Mouse (Mus musculus): ENCODE measurements around the gene Shroom3. TPM values are rescaled to one million over a fixed set of nuclear protein-coding genes. Genes with fewer than 3 reads are reported as not detected.

Gene Shroom3
- polyA plus RNA-seq, 1 experiment from 2014 or later = 2.1 TPM

DNA sequence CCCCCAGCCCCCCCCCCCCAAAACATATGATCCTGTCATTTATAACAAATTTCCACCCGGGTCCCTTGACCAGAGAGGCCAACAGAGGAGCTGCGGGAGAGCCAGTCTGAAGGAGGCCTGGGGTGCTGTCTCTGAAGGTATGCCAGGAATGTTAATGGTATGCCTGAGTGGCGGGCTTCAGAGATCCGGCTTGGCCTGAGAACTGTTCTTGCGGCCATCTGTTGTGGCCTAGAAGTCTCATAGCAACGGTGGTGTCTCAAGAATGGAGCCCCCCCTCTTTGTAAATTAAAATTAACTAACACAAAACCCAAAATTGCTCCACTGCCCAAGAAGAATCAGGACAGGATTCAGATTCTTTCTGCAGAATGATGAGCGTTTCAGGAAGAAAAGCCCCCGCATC lies 129.7 kb downstream of the Shroom3 start:
- 6% methylated on average over 8 of the region's 8 CpGs for WGBS
- H3K4me2 ChIP-seq = no peak overlapping the region
- no peaks in the 10 kb centered on the region for H3K9me3 ChIP-seq
- H3K9ac ChIP-seq = no peak overlapping the region
- no peak overlapping the region for H3K27ac ChIP-seq
- no peak for ATAC-seq (ENCODE audit: insufficient number of reproducible peaks, insufficient read depth, low FRiP score, low TSS enrichment, low read depth)
- no peaks in the 10 kb centered on the region for H3K36me3 ChIP-seq
- peaks cover 24% of the 10 kb centered on the region for H3K4me1 ChIP-seq
- no peak overlapping the region for H3K4me3 ChIP-seq
- H3K27me3 ChIP-seq = peaks cover 16% of the 10 kb centered on the region

DNA sequence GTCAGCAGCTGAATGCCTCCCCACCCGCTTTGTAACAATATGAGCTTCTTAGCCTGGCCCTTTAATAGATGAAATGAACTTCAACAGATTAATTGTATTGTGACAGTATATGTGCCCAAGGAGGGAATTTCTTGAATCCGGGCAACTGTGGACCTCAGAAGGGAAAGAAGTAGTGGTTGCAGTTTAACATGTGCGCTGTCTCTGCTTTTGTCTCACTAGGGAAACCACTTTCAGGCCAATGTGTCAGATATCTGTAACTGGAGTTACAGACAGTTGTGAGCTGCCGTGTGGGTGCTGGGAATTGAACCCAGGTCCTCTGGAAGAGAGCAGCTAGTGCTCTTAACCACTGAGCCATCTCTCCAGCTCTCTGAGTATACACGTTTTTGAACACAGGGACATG lies 130.3 kb downstream of the Shroom3 start:
- no peak overlapping the region for H3K4me2 ChIP-seq
- no peak overlapping the region for H3K9ac ChIP-seq
- ATAC-seq (ENCODE audit: insufficient number of reproducible peaks, insufficient read depth, low FRiP score, low TSS enrichment, low read depth) = no peak
- peaks cover 16% of the 10 kb centered on the region for H3K27me3 ChIP-seq
- H3K36me3 ChIP-seq = no peaks in the 10 kb centered on the region
- H3K9me3 ChIP-seq = no peaks in the 10 kb centered on the region
- peaks cover 24% of the 10 kb centered on the region for H3K4me1 ChIP-seq
- no peak overlapping the region for H3K27ac ChIP-seq
- WGBS = 83% methylated on average over 5 of the region's 5 CpGs
- no peak overlapping the region for H3K4me3 ChIP-seq

DNA sequence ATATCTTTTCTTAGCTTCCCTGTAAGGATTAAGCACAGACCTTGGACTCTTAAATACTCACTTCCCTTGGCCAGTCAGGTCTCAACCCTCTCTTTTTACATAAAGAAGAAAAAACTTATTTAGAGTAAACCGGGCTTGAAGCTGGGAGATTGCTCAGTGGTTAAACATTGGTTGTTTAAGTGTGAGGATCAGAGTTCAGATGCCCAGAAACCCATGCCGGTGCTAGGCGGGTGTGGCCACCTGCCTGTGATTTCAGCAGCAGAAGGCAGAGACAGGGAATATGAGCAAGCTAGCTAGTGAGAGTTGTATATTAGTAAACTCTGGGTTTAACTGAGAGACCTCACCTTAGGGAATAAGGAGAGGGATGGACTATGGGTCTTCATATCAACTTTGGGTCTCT lies 131.4 kb downstream of the Shroom3 start:
- ATAC-seq (ENCODE audit: insufficient number of reproducible peaks, insufficient read depth, low FRiP score, low TSS enrichment, low read depth) = no peak
- 87% methylated on average over 3 of the region's 3 CpGs for WGBS
- Histone ChIP-seq H3K9me3 (no peaks in the 10 kb centered on the region), H3K9ac (no peak overlapping the region), H3K27me3 (peaks cover 9% of the 10 kb centered on the region), H3K4me1 (peaks cover 19% of the 10 kb centered on the region), H3K4me2 (no peak overlapping the region), H3K36me3 (no peaks in the 10 kb centered on the region), H3K4me3 (no peak overlapping the region), H3K27ac (no peak overlapping the region)

DNA sequence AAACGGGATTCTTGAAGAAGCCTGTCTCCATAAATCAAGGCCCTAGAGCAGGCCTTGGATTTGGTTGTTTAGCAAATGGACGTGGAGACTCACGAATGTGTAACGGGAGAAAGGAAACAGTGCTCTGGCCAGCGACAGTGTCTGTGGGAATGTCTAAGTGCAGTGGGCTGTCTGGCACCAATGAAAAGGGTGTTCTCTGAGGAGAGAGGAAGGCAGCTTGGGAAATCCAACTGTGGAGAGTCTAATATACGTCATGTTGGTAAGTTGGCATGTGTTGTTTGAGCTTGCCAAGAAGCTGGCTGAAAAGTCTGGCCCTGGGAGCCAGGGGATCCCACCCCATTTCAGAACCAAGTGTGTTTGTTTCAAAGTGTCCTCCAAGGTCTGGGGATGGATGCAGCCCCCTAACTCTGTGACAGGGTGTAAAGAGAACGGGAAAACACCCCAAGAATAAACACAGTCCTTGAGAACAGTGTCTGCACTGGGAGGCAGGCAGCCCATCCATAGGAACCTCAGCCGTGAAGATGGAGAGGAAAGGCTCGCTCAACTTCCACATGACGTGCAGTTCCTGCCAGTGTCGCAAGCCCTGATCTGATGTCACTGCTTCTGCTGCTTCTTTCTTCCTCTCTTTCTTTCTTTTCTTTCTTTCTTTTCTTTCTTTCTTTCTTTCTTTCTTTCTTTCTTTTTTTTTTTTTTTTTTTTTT lies 134.0 kb downstream of the Shroom3 start:
- no peaks in the 10 kb centered on the region for H3K9me3 ChIP-seq
- peaks cover 7% of the 10 kb centered on the region for H3K4me1 ChIP-seq
- H3K27me3 ChIP-seq = no peaks in the 10 kb centered on the region
- H3K4me3 ChIP-seq = no peak overlapping the region
- H3K36me3 ChIP-seq = no peaks in the 10 kb centered on the region
- no peak overlapping the region for H3K27ac ChIP-seq
- WGBS = 82% methylated on average over 11 of the region's 11 CpGs
- no peak overlapping the region for H3K9ac ChIP-seq
- H3K4me2 ChIP-seq = no peak overlapping the region
- ATAC-seq (ENCODE audit: insufficient number of reproducible peaks, insufficient read depth, low FRiP score, low TSS enrichment, low read depth) = no peak

DNA sequence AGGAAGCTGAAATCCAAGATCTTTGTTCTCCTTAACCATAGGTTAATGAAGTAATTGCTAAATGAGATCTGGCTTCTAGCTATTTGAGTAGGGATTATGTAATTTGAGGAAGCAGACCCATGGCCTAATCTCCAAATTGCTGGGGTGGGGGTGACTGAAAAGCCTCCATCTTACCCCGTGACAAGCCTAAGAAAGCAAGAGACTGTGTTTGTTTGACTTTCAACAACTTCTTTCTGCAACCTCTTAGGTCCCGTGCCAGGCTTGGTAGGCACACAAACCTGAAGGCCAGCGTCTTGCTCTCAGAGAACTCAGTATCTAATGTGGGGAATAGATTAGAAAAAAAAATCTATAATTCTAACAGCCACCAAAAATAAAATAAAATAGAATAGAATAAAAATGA lies 138.1 kb downstream of the Shroom3 start:
- Histone ChIP-seq H3K4me3 (no peak overlapping the region), H3K4me2 (no peak overlapping the region), H3K4me1 (no peaks in the 10 kb centered on the region), H3K27me3 (no peaks in the 10 kb centered on the region), H3K9ac (no peak overlapping the region), H3K27ac (no peak overlapping the region), H3K36me3 (no peaks in the 10 kb centered on the region), H3K9me3 (no peaks in the 10 kb centered on the region)
- no peak for ATAC-seq (ENCODE audit: insufficient number of reproducible peaks, insufficient read depth, low FRiP score, low TSS enrichment, low read depth)
- 33% methylated on average over 3 of the region's 3 CpGs for WGBS

DNA sequence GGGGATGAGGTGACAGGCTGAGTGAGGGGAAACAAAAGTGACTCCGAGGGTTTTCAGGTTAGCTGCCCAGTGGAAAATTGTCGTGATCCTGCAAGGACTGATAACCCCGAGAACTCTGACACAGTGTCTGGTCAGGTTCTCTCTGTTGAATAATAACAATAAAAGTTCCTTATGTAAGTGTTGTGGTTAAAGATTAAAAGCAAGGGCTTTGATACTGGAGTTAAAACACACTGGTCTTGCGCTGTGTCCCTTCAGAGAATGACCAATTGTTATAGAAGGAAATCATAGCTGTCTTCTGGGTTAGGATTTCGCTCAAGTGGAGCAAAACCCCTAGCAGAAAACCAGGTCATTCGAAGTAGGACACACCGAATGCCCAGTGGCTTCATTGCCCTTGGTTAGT lies 140.3 kb downstream of the Shroom3 start:
- no peak for ATAC-seq (ENCODE audit: insufficient number of reproducible peaks, insufficient read depth, low FRiP score, low TSS enrichment, low read depth)
- Histone ChIP-seq H3K4me1 (no peaks in the 10 kb centered on the region), H3K4me3 (no peak overlapping the region), H3K9me3 (no peaks in the 10 kb centered on the region), H3K36me3 (no peaks in the 10 kb centered on the region), H3K4me2 (no peak overlapping the region), H3K27me3 (no peaks in the 10 kb centered on the region), H3K27ac (no peak overlapping the region), H3K9ac (no peak overlapping the region)
- 83% methylated on average over 7 of the region's 7 CpGs for WGBS

DNA sequence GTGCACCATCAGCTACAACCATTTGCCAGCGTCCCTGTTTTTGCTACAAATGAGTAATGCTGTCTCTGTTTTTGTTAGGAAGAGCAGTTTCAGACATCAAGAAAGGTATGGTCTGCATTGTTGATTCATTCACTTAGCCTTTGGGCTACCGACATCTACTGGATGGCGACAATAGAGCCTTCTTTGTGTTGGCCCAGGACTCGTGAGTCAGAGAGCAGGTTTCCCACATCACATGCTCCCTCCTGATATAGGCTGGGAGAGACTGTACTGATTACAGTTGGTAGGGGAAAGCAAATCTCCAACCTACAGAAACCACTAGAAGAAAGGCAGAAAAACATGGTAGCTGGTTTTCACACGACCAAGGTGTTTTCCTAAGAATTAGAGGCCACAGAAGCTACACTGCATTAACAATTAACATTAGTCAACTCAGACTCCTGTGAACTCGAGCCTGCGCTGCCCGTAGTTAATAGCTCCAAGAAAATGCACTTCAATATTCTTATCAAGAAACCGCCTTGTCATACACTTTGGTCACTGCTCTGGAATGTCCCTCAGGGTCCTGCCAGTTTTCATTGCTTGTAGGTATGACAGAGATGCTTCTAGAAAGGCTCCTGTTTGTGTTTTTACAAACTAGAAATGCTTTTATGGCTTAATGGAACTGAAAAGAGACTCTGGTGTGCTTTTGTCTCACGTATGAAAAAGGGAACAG lies 141.2 kb downstream of the Shroom3 start:
- Histone ChIP-seq H3K27ac (no peak overlapping the region), H3K9ac (no peak overlapping the region), H3K4me2 (no peak overlapping the region), H3K4me1 (no peaks in the 10 kb centered on the region), H3K4me3 (no peak overlapping the region), H3K27me3 (no peaks in the 10 kb centered on the region), H3K9me3 (no peaks in the 10 kb centered on the region), H3K36me3 (no peaks in the 10 kb centered on the region)
- ATAC-seq (ENCODE audit: insufficient number of reproducible peaks, insufficient read depth, low FRiP score, low TSS enrichment, low read depth) = no peak
- 64% methylated on average over 10 of the region's 10 CpGs for WGBS

DNA sequence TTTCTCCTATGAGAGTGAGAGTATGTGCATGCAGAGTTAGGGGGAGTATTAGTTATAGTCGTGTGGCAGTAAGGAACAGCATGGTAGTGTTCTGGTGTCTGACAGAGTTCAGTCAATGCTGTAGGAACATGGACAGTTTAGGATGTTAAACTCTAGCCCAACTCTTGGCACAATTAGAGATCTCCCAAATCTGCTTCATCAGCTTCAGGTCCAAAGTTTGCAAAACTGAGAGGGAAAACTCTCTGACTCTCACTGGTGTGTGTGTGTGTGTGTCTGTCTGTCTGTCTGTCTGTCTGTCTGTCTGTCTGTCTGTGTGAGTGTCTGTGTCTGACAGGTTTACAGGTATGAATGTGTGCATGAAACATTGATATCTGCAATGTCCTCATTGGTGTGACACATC lies 147.2 kb downstream of the Shroom3 start:
- Histone ChIP-seq H3K4me1 (no peaks in the 10 kb centered on the region), H3K36me3 (no peaks in the 10 kb centered on the region), H3K9me3 (no peaks in the 10 kb centered on the region), H3K4me2 (no peak overlapping the region), H3K27me3 (no peaks in the 10 kb centered on the region), H3K27ac (no peak overlapping the region), H3K4me3 (no peak overlapping the region), H3K9ac (no peak overlapping the region)
- ATAC-seq (ENCODE audit: insufficient number of reproducible peaks, insufficient read depth, low FRiP score, low TSS enrichment, low read depth) = no peak
- WGBS = 70% methylated on average over 1 of the region's 1 CpGs

DNA sequence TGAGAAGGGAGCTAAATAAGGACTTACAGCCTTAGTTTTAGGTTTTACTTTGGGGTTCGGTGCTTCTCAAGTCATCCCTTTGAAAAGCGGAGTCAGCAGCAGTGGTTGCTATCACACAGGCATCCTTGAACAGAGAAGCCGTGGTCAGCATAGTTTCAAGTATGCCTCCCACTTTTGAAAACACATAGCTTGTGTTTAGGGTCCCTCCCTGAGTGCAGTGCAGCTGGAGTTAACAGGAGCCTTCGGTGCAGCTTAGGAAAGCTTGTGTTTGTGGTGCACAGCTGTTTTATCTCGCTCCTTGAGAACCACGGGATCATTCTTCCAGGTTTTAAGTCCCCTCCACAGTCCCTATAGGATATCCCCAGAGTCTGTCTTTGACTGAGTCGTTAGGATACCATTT lies 151.3 kb downstream of the Shroom3 start:
- H3K4me3 ChIP-seq = no peak overlapping the region
- H3K4me2 ChIP-seq = no peak overlapping the region
- H3K36me3 ChIP-seq = no peaks in the 10 kb centered on the region
- H3K9me3 ChIP-seq = no peaks in the 10 kb centered on the region
- H3K4me1 ChIP-seq = no peaks in the 10 kb centered on the region
- H3K9ac ChIP-seq = no peak overlapping the region
- 63% methylated on average over 7 of the region's 7 CpGs for WGBS
- no peak for ATAC-seq (ENCODE audit: insufficient number of reproducible peaks, insufficient read depth, low FRiP score, low TSS enrichment, low read depth)
- H3K27me3 ChIP-seq = no peaks in the 10 kb centered on the region
- H3K27ac ChIP-seq = no peak overlapping the region

DNA sequence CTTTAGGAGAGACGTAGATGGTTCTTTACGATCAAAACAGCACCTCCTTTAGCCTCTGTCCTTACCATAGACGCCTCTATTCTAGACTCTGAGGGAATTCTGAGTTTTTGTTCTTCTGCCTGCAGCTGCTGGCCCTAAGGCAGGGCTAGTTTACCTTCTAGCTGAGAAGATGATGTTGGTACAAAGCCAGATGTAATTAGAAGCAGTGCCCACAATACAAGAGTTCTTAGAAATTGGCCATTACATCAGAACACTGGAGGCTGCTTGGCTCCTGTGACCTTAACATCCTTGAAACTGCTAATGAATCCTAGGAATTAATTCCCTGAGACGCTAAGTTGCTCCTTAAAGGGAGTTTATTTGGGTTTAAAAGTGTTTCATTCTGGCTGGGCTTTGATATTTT lies 154.1 kb downstream of the Shroom3 start:
- H3K4me1 ChIP-seq = no peaks in the 10 kb centered on the region
- no peaks in the 10 kb centered on the region for H3K9me3 ChIP-seq
- no peak overlapping the region for H3K27ac ChIP-seq
- no peaks in the 10 kb centered on the region for H3K27me3 ChIP-seq
- 71% methylated on average over 4 of the region's 4 CpGs for WGBS
- H3K9ac ChIP-seq = no peak overlapping the region
- H3K36me3 ChIP-seq = no peaks in the 10 kb centered on the region
- ATAC-seq (ENCODE audit: insufficient number of reproducible peaks, insufficient read depth, low FRiP score, low TSS enrichment, low read depth) = no peak
- H3K4me3 ChIP-seq = no peak overlapping the region
- H3K4me2 ChIP-seq = no peak overlapping the region

DNA sequence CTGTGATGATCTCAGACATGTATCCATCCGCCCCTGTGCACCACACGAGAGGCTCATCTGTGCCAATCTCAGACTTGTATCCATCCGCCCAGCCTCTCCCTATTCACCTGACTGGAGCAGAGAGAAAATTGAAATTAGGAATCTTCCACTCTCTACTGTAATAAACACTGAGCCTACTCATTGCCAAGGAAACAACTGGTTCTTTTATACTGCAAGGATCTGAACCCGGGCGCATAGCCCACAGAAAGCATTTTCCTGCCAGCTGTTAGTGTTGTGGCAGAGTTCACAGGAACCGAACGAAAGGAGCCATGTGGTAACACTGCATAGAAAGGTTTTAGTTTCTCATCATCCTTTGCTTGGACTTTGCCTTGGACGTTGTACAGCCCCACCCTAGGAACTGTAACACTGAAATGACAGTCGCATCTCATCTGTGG lies 155.1 kb downstream of the Shroom3 start:
- H3K9me3 ChIP-seq = no peaks in the 10 kb centered on the region
- ATAC-seq (ENCODE audit: insufficient number of reproducible peaks, insufficient read depth, low FRiP score, low TSS enrichment, low read depth) = no peak
- no peaks in the 10 kb centered on the region for H3K36me3 ChIP-seq
- no peaks in the 10 kb centered on the region for H3K4me1 ChIP-seq
- no peak overlapping the region for H3K4me2 ChIP-seq
- H3K27me3 ChIP-seq = no peaks in the 10 kb centered on the region
- H3K27ac ChIP-seq = no peak overlapping the region
- H3K9ac ChIP-seq = no peak overlapping the region
- WGBS = 87% methylated on average over 9 of the region's 9 CpGs
- no peak overlapping the region for H3K4me3 ChIP-seq

DNA sequence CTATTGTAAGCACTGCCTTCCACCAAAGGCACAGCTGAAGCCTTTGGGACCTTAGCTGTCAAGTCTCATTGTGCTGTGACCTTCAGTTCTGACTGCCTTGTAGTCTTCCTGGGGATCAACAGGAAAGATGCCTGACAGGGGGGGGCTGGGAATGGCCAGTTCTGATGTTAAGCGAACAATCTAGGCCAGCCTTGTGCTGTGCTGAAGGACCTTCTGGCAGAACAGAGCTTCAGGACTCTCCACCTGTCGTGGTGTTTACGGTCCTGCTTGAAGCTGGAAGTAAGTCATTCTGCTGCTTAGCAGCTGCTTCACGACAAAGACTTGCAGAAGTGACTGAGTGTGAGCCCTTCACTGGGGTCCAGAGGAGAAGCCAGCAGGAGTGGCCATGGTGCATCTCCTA lies 156.1 kb downstream of the Shroom3 start:
- Histone ChIP-seq H3K4me1 (peaks cover 5% of the 10 kb centered on the region; the same call in 1 of the 2 replicates), H3K4me2 (no peak overlapping the region), H3K27me3 (no peaks in the 10 kb centered on the region), H3K36me3 (no peaks in the 10 kb centered on the region), H3K27ac (no peak overlapping the region), H3K4me3 (no peak overlapping the region), H3K9me3 (no peaks in the 10 kb centered on the region), H3K9ac (no peak overlapping the region)
- 80% methylated on average over 4 of the region's 4 CpGs for WGBS
- no peak for ATAC-seq (ENCODE audit: insufficient number of reproducible peaks, insufficient read depth, low FRiP score, low TSS enrichment, low read depth)
